Mouse (Mus musculus) granulocyte monocyte progenitor cell, adult 5-6 weeks (primary cell): ENCODE results near the gene Ckap5. TPM values are rescaled to one million over a fixed set of nuclear protein-coding genes. Genes with fewer than 3 reads are reported as not detected.
A peak's percentile ranks its signal among the peaks of the same experiment; 100 is the strongest.

Experiments used
- ATAC-seq: replicated peaks from 2 replicates; pipeline ENCODE4 v1.8.0; 2016; ENCODE audit warnings: mild to moderate bottlenecking, moderate TSS enrichment, inconsistent platforms; ENCODE audit not compliant: poor library complexity, severe bottlenecking
- total RNA-seq, 2 experiments: library from RNA; stranded (forward) in 1 of 2; stranded (reverse) in 1 of 2; fragments of 200-712, 200-1000 nt in 1 of 2; fragments of >200 nt in 1 of 2; fragmentation: Nextera tagmentation in 1 of 2; gene quantifications; 2 replicates each; pipeline ENCODE4 v1.2.3; 2014 to 2017

The Ckap5 gene
- total RNA-seq, 2 experiments from 2014 or later, result 80.5 to 84.2 TPM

- ATAC-seq, result peak; percentile 34
Measured at GRCm38 (mm10) chr2:91650360-91650995, 123.9 kb downstream of the Ckap5 start.

- ATAC-seq, result no peak
Measured at GRCm38 (mm10) chr2:91651458-91652258, 125.1 kb downstream of the Ckap5 start.

- no peak for ATAC-seq
Measured at GRCm38 (mm10) chr2:91652863-91653262, 126.3 kb downstream of the Ckap5 start.

GRCm38 (mm10) chr2:91655388-91655787 is 128.8 kb downstream of the Ckap5 start:
- ATAC-seq, result no peak

- no peak for ATAC-seq
Measured at GRCm38 (mm10) chr2:91655827-91656226, 129.3 kb downstream of the Ckap5 start.

- ATAC-seq, result no peak
Measured at GRCm38 (mm10) chr2:91656774-91657173, 130.2 kb downstream of the Ckap5 start.

- no peak for ATAC-seq
Measured at GRCm38 (mm10) chr2:91659657-91660056, 133.1 kb downstream of the Ckap5 start.

GRCm38 (mm10) chr2:91660981-91661380 is 134.4 kb downstream of the Ckap5 start:
- peak; percentile 29; the same call in 1 of the 2 replicates for ATAC-seq

GRCm38 (mm10) chr2:91664780-91665179 is 138.2 kb downstream of the Ckap5 start:
- no peak for ATAC-seq

GRCm38 (mm10) chr2:91666386-91666910 is 139.9 kb downstream of the Ckap5 start:
- no peak for ATAC-seq

GRCm38 (mm10) chr2:91667747-91668146 is 141.2 kb downstream of the Ckap5 start:
- ATAC-seq, result no peak

GRCm38 (mm10) chr2:91669326-91669725 is 142.8 kb downstream of the Ckap5 start:
- ATAC-seq, result no peak

GRCm38 (mm10) chr2:91670038-91670437 is 143.5 kb downstream of the Ckap5 start:
- ATAC-seq, result no peak

Other genes starting within 250 kb of the Ckap5 start
- gene 1110051M20Rik, start 82.1 kb upstream of the Ckap5 start, total RNA-seq (2014; fragmentation: Nextera tagmentation), result 8.8 and 9.6 TPM in 2 replicates
- 5.8 and 6.7 TPM in 2 replicates for gene 1110051M20Rik, start 82.1 kb upstream of the Ckap5 start, total RNA-seq (2017)
- 2.6 and 2.8 TPM in 2 replicates for gene Lrp4, start 69.3 kb upstream of the Ckap5 start, total RNA-seq (2014; fragmentation: Nextera tagmentation)
- 5.2 and 5.4 TPM in 2 replicates for gene Lrp4, start 69.3 kb upstream of the Ckap5 start, total RNA-seq (2017)
- gene F2, start 109.7 kb downstream of the Ckap5 start, total RNA-seq (2014; fragmentation: Nextera tagmentation), result not detected in 2 replicates
- not detected in 2 replicates for gene F2, start 109.7 kb downstream of the Ckap5 start, total RNA-seq (2017)
- 7.0 and 10.3 TPM in 2 replicates for gene Zfp408, start 123.0 kb downstream of the Ckap5 start, total RNA-seq (2014; fragmentation: Nextera tagmentation)
- gene Zfp408, start 123.0 kb downstream of the Ckap5 start, total RNA-seq (2017), result 5.8 and 8.7 TPM in 2 replicates
- 66.5 and 81.6 TPM in 2 replicates for gene Arhgap1, start 123.1 kb downstream of the Ckap5 start, total RNA-seq (2014; fragmentation: Nextera tagmentation)
- 33.2 and 40.2 TPM in 2 replicates for gene Arhgap1, start 123.1 kb downstream of the Ckap5 start, total RNA-seq (2017)
- 25.6 and 31.5 TPM in 2 replicates for gene Atg13, start 183.8 kb downstream of the Ckap5 start, total RNA-seq (2014; fragmentation: Nextera tagmentation)
- gene Atg13, start 183.8 kb downstream of the Ckap5 start, total RNA-seq (2017), result 5.2 and 7.2 TPM in 2 replicates
- gene Harbi1, start 184.1 kb downstream of the Ckap5 start, total RNA-seq (2014; fragmentation: Nextera tagmentation), result 9.2 and 12.2 TPM in 2 replicates
- gene Harbi1, start 184.1 kb downstream of the Ckap5 start, total RNA-seq (2017), result 10.0 and 18.2 TPM in 2 replicates
- gene Ambra1, start 203.4 kb downstream of the Ckap5 start, total RNA-seq (2014; fragmentation: Nextera tagmentation), result 27.0 and 28.1 TPM in 2 replicates
- 13.3 and 24.6 TPM in 2 replicates for gene Ambra1, start 203.4 kb downstream of the Ckap5 start, total RNA-seq (2017)